Mouse (Mus musculus): Measurements from ENCODE around the gene Spata13. TPM values are rescaled to one million over a fixed set of nuclear protein-coding genes. Genes with fewer than 3 reads are reported as not detected.
A peak's percentile ranks its signal among the peaks of the same experiment; 100 is the strongest.

Gene Spata13
- polyA plus RNA-seq, 1 experiment = 4.8 TPM

DNA sequence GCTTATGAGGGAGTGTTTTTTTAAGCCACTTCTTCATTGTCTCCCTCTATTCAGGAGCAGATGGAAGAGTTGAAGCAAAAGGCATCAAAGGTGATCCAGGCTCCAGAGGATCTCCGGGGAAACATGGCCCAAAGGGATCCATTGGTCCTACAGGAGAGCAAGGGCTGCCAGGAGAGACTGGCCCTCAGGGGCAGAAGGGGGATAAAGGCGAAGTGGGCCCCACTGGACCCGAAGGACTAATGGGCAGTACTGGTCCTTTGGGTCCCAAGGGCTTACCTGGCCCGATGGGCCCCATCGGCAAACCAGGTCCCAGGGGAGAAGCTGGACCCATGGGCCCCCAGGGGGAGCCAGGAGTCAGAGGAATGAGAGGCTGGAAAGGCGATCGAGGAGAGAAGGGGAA, 145.4 kb downstream of the Spata13 start:
- Histone ChIP-seq H3K4me1 (ENCODE audit: control insufficient read depth) (peaks cover 8% of the 10 kb centered on the region), H3K27me3 (ENCODE audit: control insufficient read depth) (peaks cover 15% of the 10 kb centered on the region), H3K4me3 (replicated peaks) (no peak overlapping the region), H3K36me3 (ENCODE audit: control insufficient read depth) (no peaks in the 10 kb centered on the region), H3K9me3 (ENCODE audit: control insufficient read depth, low read length) (no peaks in the 10 kb centered on the region; the same call in 1 of the 2 replicates)
- TF ChIP-seq TAL1 (IDR thresholded peaks at IDR 0.05; ENCODE audit: low read length) = no peak

DNA sequence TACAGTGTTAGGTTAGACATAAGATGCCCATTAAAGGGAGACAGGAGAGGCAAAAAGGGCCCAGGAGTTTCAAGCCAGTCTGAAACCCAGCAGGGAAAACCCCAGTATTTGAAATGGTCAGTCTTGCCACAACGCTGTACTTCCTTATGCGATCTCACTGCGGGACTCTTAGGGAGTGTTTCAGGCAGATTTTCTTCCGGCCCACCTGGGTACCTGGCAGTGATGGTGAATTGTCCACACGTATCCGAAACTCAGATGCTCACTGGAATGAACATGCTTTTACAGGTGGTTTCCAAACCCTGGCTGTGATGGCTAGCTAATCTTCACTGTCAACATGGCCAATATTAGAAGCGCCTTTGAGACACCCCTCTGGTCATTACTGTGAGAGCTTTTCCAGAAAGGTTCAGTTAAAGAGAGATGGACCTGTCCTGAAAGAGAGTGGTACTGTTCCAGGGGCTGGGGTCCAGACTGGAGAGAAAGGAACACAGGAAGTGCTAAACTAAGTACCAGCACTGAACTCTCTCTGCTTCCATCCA, 148.4 kb downstream of the Spata13 start:
- Histone ChIP-seq H3K36me3 (ENCODE audit: control insufficient read depth) (peaks cover under 1% of the 10 kb centered on the region), H3K4me1 (ENCODE audit: control insufficient read depth) (peaks cover 16% of the 10 kb centered on the region), H3K27me3 (ENCODE audit: control insufficient read depth) (peaks cover 15% of the 10 kb centered on the region), H3K9me3 (ENCODE audit: control insufficient read depth, low read length) (no peaks in the 10 kb centered on the region; the same call in 1 of the 2 replicates), H3K4me3 (replicated peaks) (no peak overlapping the region)
- TF ChIP-seq TAL1 (IDR thresholded peaks at IDR 0.05; ENCODE audit: low read length) = no peak
- TF ChIP-seq GATA1 (IDR thresholded peaks at IDR 0.05; ENCODE audit: low read length) = no peak

DNA sequence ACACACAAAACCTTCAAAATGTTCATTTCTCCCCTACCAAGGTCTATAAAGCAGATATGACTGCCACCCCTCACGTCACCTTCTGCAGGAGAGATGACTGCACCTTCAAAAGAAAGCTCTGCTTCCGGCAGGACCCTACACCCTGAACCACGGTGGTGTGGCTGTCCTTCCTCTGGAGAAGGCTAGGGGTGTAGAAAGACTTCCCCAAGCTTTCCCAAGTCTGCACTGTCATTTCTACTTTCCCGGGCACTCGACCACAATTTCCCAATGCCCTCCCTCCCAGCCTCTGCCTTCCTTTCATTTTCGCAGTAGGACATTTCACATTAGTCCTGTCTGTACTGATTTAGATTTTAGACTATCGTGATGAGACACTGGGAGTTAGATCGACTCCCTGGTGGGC, 149.4 kb downstream of the Spata13 start:
- peaks cover 11% of the 10 kb centered on the region for H3K36me3 ChIP-seq (ENCODE audit: control insufficient read depth)
- H3K27me3 ChIP-seq (ENCODE audit: control insufficient read depth) = peaks cover 15% of the 10 kb centered on the region
- H3K9me3 ChIP-seq (ENCODE audit: control insufficient read depth, low read length) = no peaks in the 10 kb centered on the region; the same call in 1 of the 2 replicates
- TF ChIP-seq TAL1 (IDR thresholded peaks at IDR 0.05; ENCODE audit: low read length) (no peak), GATA1 (IDR thresholded peaks at IDR 0.05; ENCODE audit: low read length) (no peak)
- H3K4me3 ChIP-seq (replicated peaks) = no peak overlapping the region
- H3K4me1 ChIP-seq (ENCODE audit: control insufficient read depth) = peaks cover 12% of the 10 kb centered on the region

GRCm38 (mm10) chr14:60784427-60785315, 150.9 kb downstream of the Spata13 start, which contains the start of gene Mipep:
TSS of gene Mipep (plus strand) at chr14:60784573.
- Histone ChIP-seq H3K4me1 (ENCODE audit: control insufficient read depth) (peaks cover 12% of the 10 kb centered on the region), H3K36me3 (ENCODE audit: control insufficient read depth) (peaks cover 21% of the 10 kb centered on the region), H3K27me3 (ENCODE audit: control insufficient read depth) (peaks cover 15% of the 10 kb centered on the region), H3K4me3 (replicated peaks) (peak within 1 kb of the TSS; percentile 76), H3K9me3 (ENCODE audit: control insufficient read depth, low read length) (no peaks in the 10 kb centered on the region; the same call in 1 of the 2 replicates)
- no peak for TF ChIP-seq GATA1 (IDR thresholded peaks at IDR 0.05; ENCODE audit: low read length)
- TF ChIP-seq TAL1 (IDR thresholded peaks at IDR 0.05; ENCODE audit: low read length) = no peak

DNA sequence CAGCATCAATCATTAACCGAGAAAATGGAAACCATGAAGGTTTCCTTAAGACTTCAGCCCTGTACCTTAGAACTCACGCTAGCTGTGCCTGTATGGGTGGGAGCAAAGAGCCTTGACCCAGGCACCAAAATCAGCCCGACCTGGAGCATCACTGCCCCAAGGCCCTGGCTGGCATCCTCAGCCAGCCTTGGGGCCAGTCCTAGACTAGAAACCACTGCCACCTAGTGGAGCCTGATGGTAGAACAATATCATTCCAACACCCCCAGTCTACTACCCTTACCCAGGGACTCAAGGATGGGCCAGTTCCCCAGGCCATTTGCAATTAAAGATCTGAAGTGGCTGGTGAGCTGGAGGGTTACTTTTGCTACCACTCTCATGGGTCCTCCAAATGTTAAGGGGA, 156.3 kb downstream of the Spata13 start:
- Histone ChIP-seq H3K4me1 (ENCODE audit: control insufficient read depth) (peaks cover 2% of the 10 kb centered on the region), H3K9me3 (ENCODE audit: control insufficient read depth, low read length) (no peaks in the 10 kb centered on the region), H3K27me3 (ENCODE audit: control insufficient read depth) (no peaks in the 10 kb centered on the region), H3K4me3 (replicated peaks) (no peak overlapping the region), H3K36me3 (ENCODE audit: control insufficient read depth) (peaks cover 42% of the 10 kb centered on the region)
- TF ChIP-seq TAL1 (IDR thresholded peaks at IDR 0.05; ENCODE audit: low read length) = no peak
- TF ChIP-seq GATA1 (IDR thresholded peaks at IDR 0.05; ENCODE audit: low read length) = no peak

GRCm38 (mm10) chr14:60796600-60797322, 163.0 kb downstream of the Spata13 start:
- Histone ChIP-seq H3K4me1 (ENCODE audit: control insufficient read depth) (no peaks in the 10 kb centered on the region), H3K9me3 (ENCODE audit: control insufficient read depth, low read length) (no peaks in the 10 kb centered on the region), H3K4me3 (replicated peaks) (no peak overlapping the region), H3K27me3 (ENCODE audit: control insufficient read depth) (no peaks in the 10 kb centered on the region), H3K36me3 (ENCODE audit: control insufficient read depth) (peaks cover 28% of the 10 kb centered on the region)
- no peak for TF ChIP-seq GATA1 (IDR thresholded peaks at IDR 0.05; ENCODE audit: low read length)
- no peak for TF ChIP-seq TAL1 (IDR thresholded peaks at IDR 0.05; ENCODE audit: low read length)

DNA sequence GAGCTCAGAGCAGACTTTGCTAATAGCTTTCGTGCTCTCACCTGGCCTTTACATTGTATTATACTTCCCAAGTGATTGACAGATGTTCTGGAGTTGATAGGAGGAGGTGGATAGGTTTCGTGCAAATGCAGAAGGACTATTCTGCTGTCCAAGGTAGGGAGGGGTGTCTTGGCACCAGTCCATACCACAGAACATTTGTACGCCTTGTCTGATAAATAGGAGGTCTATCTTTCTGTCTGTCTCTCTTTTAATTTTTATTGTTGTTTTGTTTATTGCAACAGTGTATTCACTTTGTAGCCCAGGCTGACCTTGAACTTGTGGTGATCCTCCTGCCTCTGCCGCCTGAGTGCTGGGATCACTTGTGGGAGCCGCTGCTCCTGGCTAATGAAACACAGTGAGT, 163.8 kb downstream of the Spata13 start:
- H3K27me3 ChIP-seq (ENCODE audit: control insufficient read depth) = no peaks in the 10 kb centered on the region
- H3K4me3 ChIP-seq (replicated peaks) = no peak overlapping the region
- H3K4me1 ChIP-seq (ENCODE audit: control insufficient read depth) = no peaks in the 10 kb centered on the region
- no peak for TF ChIP-seq TAL1 (IDR thresholded peaks at IDR 0.05; ENCODE audit: low read length)
- no peak for TF ChIP-seq GATA1 (IDR thresholded peaks at IDR 0.05; ENCODE audit: low read length)
- no peaks in the 10 kb centered on the region for H3K9me3 ChIP-seq (ENCODE audit: control insufficient read depth, low read length)
- H3K36me3 ChIP-seq (ENCODE audit: control insufficient read depth) = peaks cover 31% of the 10 kb centered on the region

DNA sequence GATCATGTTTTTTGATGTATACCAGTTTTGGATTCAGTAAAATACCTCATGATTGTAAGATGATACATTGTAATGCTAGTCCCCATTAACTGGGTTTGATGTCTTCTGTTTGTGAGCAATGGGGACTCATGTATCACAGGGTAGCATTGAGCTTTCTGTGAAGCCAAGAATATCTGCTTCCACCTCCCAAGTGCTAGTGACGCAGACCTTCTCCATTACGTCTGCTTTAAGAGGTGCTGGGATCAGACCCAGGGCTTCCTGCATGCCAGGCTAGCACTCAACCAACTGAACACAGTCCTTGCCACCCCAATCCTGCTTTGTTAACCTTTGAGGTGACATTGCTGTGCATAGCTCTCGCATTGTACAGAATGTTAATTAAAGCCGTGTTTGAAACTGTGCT, 164.9 kb downstream of the Spata13 start:
- Histone ChIP-seq H3K4me3 (replicated peaks) (no peak overlapping the region), H3K36me3 (ENCODE audit: control insufficient read depth) (peaks cover 36% of the 10 kb centered on the region), H3K4me1 (ENCODE audit: control insufficient read depth) (no peaks in the 10 kb centered on the region), H3K9me3 (ENCODE audit: control insufficient read depth, low read length) (no peaks in the 10 kb centered on the region), H3K27me3 (ENCODE audit: control insufficient read depth) (no peaks in the 10 kb centered on the region)
- TF ChIP-seq TAL1 (IDR thresholded peaks at IDR 0.05; ENCODE audit: low read length) = no peak
- no peak for TF ChIP-seq GATA1 (IDR thresholded peaks at IDR 0.05; ENCODE audit: low read length)

Data from erythroblast, embryonic 14.5 days (primary cell).